ENCODE assay signal across 9 mouse cellular contexts in the genomic region with DNA sequence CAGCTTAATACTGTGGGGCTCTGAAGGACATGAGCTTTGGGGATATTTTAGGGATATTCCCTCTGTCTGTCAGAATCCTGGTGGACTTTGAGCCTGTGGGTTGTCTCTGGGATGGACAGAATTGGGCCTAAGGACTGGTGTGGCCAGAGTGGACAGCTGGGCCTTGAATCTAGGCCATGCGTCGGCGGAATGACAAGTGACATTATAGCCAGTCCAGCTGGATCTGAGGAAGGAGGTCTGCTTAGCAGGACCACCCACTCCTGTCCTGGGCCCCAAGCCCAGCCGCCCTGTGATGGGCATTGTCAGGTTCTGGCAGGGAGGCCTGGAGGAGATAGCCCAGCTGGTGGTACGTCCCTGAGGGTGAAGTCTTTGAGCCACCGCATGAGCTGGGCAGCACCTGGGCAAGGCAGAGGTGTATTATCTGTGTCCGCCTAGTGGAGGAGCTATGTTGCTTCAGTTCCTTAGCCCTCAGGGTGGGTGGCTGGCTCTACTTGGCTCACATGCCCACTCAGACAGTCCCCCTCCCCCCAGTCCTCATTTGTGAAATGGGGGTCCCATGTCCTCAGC. TPM values are rescaled to one million over a fixed set of nuclear protein-coding genes. Genes with fewer than 3 reads are reported as not detected.
DNase-seq lines count a peak whose midpoint lies in the region; ATAC-seq and TF ChIP-seq lines count a peak whose summit lies in the region.
"Had no signal": no experiment of that assay in that cellular context is flagged by ENCODE, and none has a peak within 500 bp of the region (broad histone marks: within the 10 kb centered on the region; RNA-seq: fewer than 3 reads in every experiment).

No protein-coding gene starts in this region.

- H3K9ac ChIP-seq in hindbrain, embryonic 12.5 days: peak overlapping the region; percentile 23; the same call in 1 of the 2 replicates
- H3K9ac ChIP-seq: embryonic facial prominence, embryonic 12.5 days had no signal

- peaks cover 33% of the 10 kb centered on the region for H3K27me3 ChIP-seq in hindbrain, embryonic 12.5 days

- peak; percentile 90 for DNase-seq in heart, adult 11 months
- no peak for DNase-seq in heart, postnatal 36 days
- peak; percentile 67 for DNase-seq in brain, embryonic 14.5 days (ENCODE audit: low read depth)
- DNase-seq in lung, postnatal 25 days (ENCODE audit: low spot score): peak; percentile 48
- DNase-seq in spleen, postnatal 14 days (ENCODE audit: low spot score in 2 of 2): no peak
- no peak for DNase-seq in gastrocnemius, postnatal 25 days
- no peak for DNase-seq in natural killer cell, adult 2 months (ENCODE audit: low spot score in 2 of 2)

- TF ChIP-seq CTCF in brain, embryonic 14.5 days (IDR thresholded peaks at IDR 0.05; ENCODE audit: borderline replicate concordance, extremely low read depth, insufficient read depth, insufficient read length): 0 out of 2 replicates have a peak, but pooled peaks have one; percentile 14

- H3K27ac ChIP-seq in hindbrain, embryonic 12.5 days: 0 out of 2 replicates have a peak overlapping the region, but pooled peaks have one; percentile 5
- H3K27ac ChIP-seq: embryonic facial prominence, embryonic 12.5 days had no signal

- H3K36me3 ChIP-seq in hindbrain, embryonic 12.5 days: peaks cover 31% of the 10 kb centered on the region

- TF ChIP-seq POLR2A in brain, embryonic 14.5 days (IDR thresholded peaks at IDR 0.05; ENCODE audit: borderline replicate concordance, extremely low read depth, insufficient read depth, insufficient read length, poor library complexity, severe bottlenecking): no peak

- peaks cover 56% of the 10 kb centered on the region for H3K4me1 ChIP-seq in hindbrain, embryonic 12.5 days

- peak overlapping the region; percentile 71; the same call in 1 of the 2 replicates for H3K4me3 ChIP-seq in hindbrain, embryonic 12.5 days
- H3K4me3 ChIP-seq: embryonic facial prominence, embryonic 12.5 days had no signal

- 71% methylated on average over 7 of the region's 7 CpGs for WGBS in hindbrain, embryonic 12.5 days

- H3K4me2 ChIP-seq in hindbrain, embryonic 12.5 days (replicated peaks): peak overlapping the region; percentile 98
- H3K4me2 ChIP-seq: embryonic facial prominence, embryonic 12.5 days had no signal

- H3K9me3 ChIP-seq in hindbrain, embryonic 12.5 days (replicated peaks): no peaks in the 10 kb centered on the region
- H3K9me3 ChIP-seq: embryonic facial prominence, embryonic 12.5 days had no signal

- no peak for ATAC-seq in hindbrain, embryonic 12.5 days (ENCODE audit: low FRiP score)

- intact Hi-C loops in heart, postnatal 36 days (cut with DNase I): no loop called here

RNA-seq across cellular contexts. Expression of a gene that starts 4.7 kb away (rescaled TPM):
- 1 to 10 TPM; 6.2 to 9.6 TPM for total RNA-seq in heart, postnatal 36 days (2021)
- 86.0 and 123 TPM in 2 replicates for polyA plus RNA-seq in brain, embryonic 14.5 days (2012; rRNA removed)
- polyA plus RNA-seq in hindbrain, embryonic 12.5 days (2016; fragmentation: Nextera tagmentation; extraction: Ambion mirVana): 63.6 and 68.4 TPM in 2 replicates
- 1 to 10 TPM; 2.1 to 3.8 TPM for total RNA-seq in gastrocnemius, postnatal 25 days (2021)

RNA-seq across cellular contexts. Expression of a gene that starts 56.5 kb away (rescaled TPM):
- total RNA-seq in heart, postnatal 36 days (2021): 100 to 1,000 TPM; 134 to 161 TPM
- 43.2 and 54.3 TPM in 2 replicates for polyA plus RNA-seq in brain, embryonic 14.5 days (2012; rRNA removed)
- 57.3 and 58.0 TPM in 2 replicates for polyA plus RNA-seq in hindbrain, embryonic 12.5 days (2016; fragmentation: Nextera tagmentation; extraction: Ambion mirVana)
- total RNA-seq in gastrocnemius, postnatal 25 days (2021): 10 to 100 TPM; 81.0 to 83.2 TPM

Comparison
In these comparisons a context has a peak if more than half of its experiments do, and no peak if none do; other contexts are left out.
1. DNase-seq: peak in heart, adult 11 months (single experiment), brain, embryonic 14.5 days (single experiment) and lung, postnatal 25 days (single experiment); none in heart, postnatal 36 days (0 of 2), spleen, postnatal 14 days (0 of 2), gastrocnemius, postnatal 25 days (single experiment) and natural killer cell, adult 2 months (0 of 2).